Mouse (Mus musculus) olfactory bulb, adult 2 months (tissue): Measurements from ENCODE around the gene Syn3.

Experiments used
- CTCF ChIP-seq: fragments of 200-500 bp; IDR thresholded peaks from 2 replicates; pipeline ENCODE4 v1.5.1; 2012; ENCODE audit warnings: low read depth, mild to moderate bottlenecking, low read length, moderate library complexity; ENCODE audit not compliant: insufficient read depth
- POLR2A ChIP-seq: fragments of 200-500 bp; IDR thresholded peaks from 2 replicates; pipeline ENCODE4 v1.6.1; 2012; ENCODE audit warnings: mild to moderate bottlenecking, low read depth, low read length, moderate library complexity; ENCODE audit not compliant: insufficient read depth

DNA sequence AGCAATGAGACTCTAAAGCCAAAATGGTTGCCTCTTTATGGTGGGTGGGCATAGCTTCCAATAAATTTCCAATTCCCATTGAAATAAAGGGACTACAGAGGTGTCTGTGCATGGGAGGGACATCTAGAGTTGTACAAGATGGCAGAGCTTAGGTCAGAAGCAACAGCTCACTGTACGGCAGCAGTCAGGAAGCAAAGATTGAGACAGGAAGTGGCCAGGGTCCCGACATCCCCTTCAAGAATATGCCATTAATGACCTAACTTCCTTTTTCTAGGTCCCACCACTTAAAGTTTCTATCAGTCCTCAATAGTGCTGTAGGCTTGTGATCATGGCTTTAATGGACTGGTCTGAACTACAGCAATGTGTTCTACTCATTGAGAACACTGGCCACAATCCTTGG lies 330.6 kb downstream of the Syn3 start:
- TF ChIP-seq POLR2A (no peak), CTCF (no peak)
